Mouse (Mus musculus): ENCODE results near the gene Fggy.

The Fggy gene

GRCm38 (mm10) chr4:95557333-95557956 lies at the start of gene Fggy:
Fggy (plus strand) TSS chr4:95557507.
- peak; percentile 96 for DNase-seq (ENCODE audit: low read depth, low spot score)

DNA sequence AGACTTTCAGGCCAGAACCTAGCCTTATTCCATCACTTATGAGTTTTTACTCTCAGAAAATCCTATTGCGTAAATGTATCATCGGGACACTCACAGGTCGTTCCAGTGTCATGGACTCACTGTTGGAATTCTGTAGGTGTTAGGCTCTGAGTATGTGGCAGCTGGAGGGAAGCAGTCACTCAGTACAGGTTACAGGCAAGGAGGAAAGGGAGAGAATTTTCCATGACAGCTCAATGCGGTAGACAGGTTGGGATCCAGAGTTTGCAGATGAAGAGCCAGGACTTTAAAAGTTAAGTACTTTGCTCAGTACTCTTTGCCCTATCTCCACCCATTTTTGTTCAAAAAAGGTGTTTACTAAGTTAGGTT lies 49.4 kb upstream of the Fggy start:
- DNase-seq (ENCODE audit: low read depth, low spot score) = no peak

- no peak for DNase-seq (ENCODE audit: low read depth, low spot score)
These were observed 38.9 kb upstream of the Fggy start for GRCm38 (mm10) chr4:95518382-95518781.

DNA sequence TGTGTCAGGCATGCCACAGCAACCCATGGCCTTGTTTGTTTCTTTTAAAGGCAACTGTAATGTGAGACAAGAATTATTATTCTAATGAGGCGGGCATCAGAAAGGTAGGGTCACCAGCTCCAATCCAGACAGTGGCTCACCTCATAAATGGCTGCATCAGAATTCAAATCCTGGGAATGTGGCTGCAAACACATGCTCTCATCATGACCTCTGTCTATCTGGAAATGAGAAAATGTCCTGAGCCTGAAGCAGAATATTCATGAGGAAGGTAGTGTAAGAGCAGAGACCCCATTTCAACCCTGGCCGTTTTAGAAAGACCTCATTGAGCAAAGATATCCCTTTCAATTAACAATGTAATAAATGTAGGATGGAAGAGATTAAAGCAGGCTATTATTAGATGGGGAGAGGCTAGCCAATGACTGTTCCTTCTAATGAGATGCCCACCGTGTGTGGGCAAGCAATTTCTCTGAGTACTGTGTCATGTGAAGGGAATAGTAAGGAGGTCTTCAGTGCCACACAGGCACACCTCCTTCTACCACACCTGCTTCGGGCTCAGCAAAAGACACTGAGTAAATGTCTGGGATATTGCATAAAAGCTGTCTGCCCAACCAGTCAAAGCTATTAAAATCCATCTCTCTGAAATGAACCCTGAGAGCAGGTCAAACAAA lies 37.2 kb upstream of the Fggy start:
- no peak for DNase-seq (ENCODE audit: low read depth, low spot score)

DNA sequence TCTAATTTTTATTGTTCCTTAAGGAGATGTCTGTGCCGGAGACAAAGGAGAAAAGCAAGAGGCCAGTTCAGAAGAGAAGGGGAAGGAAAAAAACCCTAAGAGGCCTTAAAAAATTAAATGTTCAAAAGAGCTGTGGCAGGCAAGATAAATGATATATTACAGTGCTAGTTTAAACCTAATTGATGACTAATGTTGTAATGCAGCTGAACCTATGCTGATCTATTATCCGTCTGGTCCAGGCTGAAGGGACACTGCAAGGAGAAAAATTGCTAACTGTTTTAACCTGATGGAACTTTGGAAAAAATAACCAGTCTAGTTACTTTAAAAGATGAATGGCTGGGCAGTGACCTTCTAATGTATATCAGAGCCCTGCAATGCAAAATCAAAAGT lies 36.7 kb upstream of the Fggy start:
- no peak for DNase-seq (ENCODE audit: low read depth, low spot score)

DNA sequence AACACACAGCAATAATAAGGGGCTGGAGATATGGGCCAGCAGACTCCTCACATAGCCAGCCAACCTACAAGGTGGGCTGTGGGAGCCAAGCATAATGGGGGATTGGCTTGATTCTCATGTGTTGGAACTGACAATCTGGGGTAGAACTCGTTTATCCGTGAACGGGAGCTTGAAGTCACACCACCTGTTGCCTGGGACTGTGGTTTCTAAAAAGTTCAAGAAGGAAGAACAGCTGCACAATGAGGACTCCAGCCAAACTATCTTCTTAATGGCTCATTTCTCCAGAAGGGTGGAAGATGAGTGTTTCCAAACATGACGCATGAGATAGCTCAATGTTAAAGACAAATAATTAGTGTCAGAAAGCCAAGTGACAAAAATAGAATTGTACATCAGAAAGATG lies 30.7 kb upstream of the Fggy start:
- no peak for DNase-seq (ENCODE audit: low read depth, low spot score)

DNA sequence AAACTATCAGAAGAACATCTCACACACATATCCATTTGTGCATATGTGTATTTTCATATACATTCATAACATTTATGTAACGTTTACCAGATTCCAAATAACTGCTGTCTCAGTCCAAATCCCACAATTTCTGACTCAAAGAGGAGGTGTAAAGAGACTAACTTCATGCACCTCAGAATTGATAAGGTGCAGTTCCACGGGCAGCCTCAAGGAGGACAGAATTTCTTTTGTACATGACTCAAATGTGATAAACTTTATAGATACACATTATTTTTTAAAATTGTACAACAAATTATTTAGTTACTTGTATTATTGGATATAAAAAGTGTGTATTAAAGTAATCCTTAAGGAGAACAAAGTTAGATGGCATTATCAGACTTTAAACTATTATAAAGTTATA lies 26.6 kb upstream of the Fggy start:
- DNase-seq (ENCODE audit: low read depth, low spot score) = peak; percentile 34

GRCm38 (mm10) chr4:95533946-95534345 lies 23.4 kb upstream of the Fggy start:
- DNase-seq (ENCODE audit: low read depth, low spot score) = no peak

DNA sequence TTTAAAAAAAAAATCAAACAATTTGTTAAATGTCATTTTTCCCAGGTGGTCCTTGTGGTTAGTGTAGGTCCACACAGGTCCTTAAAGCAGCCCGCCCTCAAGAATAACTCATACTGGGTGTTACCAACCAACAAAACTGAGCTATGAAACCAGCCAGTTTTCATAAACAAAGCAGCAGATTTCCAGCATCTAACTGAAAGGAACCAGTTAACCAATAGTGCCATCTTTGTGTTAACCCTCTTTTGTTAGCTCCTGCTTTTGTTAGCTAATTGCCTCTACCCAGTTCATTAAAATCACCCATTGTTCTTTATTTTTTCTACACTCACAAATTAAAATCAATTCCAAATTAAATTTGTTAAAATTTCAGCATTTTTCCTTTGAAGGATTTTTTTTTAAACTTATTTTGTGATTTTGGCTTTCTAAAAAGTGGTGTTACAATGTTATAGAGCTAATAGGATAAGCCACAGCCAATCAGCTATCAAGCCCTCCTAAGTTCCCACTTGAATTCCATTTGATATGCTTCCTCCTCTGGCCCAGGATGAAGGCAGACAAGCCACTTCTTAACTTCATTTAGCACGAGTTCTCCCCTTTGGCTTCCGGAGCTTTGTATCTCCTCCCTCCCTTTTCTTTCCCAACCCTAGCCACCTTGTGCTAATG lies 15.8 kb upstream of the Fggy start:
- DNase-seq (ENCODE audit: low read depth, low spot score) = no peak

DNA sequence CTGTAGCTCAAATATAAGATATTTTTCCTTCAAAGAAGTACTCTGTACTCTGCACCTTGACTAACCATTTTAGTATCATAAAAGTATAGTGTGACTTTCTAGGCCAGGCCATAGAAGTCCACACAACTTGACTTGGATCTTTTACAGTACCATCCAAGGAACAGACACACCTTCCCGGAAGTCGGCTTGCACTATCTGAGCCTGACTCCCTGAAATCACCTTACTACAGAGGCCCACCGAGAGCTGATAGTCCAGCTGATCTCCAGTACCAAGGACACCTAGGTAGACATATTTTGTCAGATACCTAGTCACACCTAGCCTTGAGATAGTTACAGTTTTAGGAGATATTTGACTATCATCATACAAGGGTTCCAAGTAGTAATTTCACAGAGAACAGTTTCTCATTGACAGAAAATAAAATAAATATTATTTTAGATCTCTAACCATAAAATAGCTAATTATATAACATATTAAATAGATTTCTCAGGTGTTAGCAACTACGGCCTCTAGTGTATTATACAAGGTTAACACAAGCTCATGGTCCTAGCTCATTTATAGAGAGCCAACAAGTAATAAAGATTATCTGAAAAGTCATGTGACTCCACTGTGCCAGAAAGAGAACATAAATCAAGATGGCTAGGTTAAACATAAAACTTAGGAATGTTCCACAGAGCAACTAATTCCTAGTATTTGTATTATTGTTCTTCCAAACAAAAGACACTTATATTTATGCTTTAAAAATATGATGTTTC lies 15.1 kb upstream of the Fggy start:
- no peak for DNase-seq (ENCODE audit: low read depth, low spot score)

GRCm38 (mm10) chr4:95543529-95543928 lies 13.8 kb upstream of the Fggy start:
- no peak for DNase-seq (ENCODE audit: low read depth, low spot score)

DNA sequence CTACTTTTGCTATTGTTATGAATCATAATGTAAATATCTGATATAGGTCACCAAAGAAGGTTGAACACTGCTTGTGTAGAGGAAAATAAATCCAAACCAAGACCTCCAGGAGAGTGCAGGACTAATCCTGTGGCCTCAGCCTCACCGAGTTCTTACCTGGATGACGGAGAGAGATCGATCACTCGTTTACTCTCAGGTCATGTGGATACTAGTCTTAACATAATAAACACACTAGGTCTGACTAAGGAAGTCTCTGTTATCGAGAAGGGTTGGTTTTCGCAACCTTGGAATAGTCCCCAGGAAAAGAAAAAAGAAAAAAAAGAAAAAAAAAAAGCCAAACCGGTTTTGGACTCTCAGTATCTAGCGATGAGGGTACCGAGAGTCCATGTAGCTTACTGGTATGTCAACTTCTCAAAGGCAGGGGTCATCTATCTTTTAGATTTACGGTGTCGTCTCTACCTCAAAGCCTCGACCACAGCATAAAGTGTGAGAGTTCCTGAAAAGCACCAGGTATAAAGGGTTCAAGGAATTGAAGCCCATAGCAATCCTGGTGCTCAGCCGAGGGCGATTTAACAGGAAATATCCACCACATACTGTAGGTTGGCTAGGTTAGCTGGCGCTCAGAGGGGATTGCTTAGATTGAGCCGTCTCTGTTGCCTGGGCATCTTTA lies 509 bp upstream of the Fggy start:
- peak; percentile 2 for DNase-seq (ENCODE audit: low read depth, low spot score)

DNA sequence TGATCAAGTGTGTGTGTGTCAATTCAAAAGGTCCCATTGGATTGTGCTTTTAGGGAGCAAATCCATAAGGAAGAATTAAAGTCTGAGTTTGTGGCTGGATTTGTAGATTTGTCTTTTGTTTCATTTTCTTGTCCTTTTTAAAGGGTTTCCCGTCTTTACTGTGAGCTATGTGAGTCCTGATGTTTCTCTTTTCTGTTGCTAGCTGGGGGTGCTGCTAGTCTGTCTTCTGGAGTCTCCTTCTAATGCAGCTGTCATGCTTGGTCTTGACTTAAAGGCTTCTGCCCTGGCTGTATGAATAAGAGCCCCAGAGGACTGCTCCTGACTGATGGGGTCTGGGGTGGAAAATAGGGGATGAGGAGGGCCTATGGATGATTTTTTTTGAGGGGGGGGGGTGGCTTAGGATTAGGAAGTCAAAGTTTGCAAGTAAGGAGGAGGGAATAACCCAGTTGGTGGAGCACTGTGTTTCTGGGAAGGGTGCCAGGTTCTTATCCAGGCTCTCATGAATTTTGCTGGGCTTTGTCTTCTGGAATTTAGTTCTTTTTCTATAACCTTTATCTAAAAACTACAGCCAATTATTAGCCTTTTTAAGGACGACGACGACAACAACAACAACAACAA lies 1.1 kb downstream of the Fggy start:
- DNase-seq (ENCODE audit: low read depth, low spot score) = no peak

- DNase-seq (ENCODE audit: low read depth, low spot score) = no peak
These were observed 14.3 kb downstream of the Fggy start for GRCm38 (mm10) chr4:95571621-95572020.

GRCm38 (mm10) chr4:95573704-95574103 lies 16.4 kb downstream of the Fggy start:
- no peak for DNase-seq (ENCODE audit: low read depth, low spot score)

GRCm38 (mm10) chr4:95575411-95575911 lies 18.2 kb downstream of the Fggy start:
- DNase-seq (ENCODE audit: low read depth, low spot score) = no peak

GRCm38 (mm10) chr4:95579183-95579582 lies 21.9 kb downstream of the Fggy start:
- no peak for DNase-seq (ENCODE audit: low read depth, low spot score)

- DNase-seq (ENCODE audit: low read depth, low spot score) = no peak
These were observed 26.9 kb downstream of the Fggy start for GRCm38 (mm10) chr4:95584107-95584762.

DNA sequence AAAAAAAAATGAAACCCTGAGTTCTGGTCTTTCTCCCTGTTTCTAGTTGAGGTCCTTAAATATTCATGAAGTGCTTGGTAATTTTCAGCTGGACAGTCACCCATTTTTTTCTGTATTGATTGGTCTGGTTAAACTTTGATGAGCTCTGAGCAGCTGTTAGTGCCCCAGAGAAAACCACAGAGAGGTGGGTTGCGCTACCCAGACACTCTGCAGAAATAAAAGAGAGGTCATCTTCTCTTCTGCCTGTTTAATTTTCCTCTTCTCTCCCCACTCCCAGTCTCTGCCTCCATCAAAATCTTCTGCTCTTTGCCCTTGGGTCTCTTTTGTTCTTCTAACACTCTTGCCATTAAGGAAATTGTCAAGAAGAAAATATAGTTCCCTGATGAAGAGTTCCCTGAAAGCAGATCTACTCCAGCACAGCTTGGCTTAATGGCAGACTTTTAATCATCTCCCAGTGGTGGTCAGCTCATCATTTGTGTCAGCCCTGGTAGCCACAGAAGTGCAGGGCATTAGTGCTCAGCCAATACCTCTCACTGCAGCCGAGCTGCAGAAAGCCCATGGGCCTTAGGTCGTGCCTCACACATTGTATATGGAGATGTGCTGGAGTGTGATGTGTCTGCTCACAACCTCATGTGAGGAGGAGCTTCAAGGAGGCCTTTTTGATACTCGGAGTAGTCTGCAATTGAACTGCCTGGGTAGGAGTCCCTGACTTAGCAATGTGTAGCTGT lies 29.1 kb downstream of the Fggy start:
- no peak for DNase-seq (ENCODE audit: low read depth, low spot score)

GRCm38 (mm10) chr4:95588722-95589283 lies 31.5 kb downstream of the Fggy start:
- no peak for DNase-seq (ENCODE audit: low read depth, low spot score)

Data from CD4-positive, CD25-positive, alpha-beta regulatory T cell, adult 2 months (primary cell).